Mouse (Mus musculus) olfactory bulb, adult 2 months (tissue): ENCODE results near the gene Lipn. TPM values are rescaled to one million over a fixed set of nuclear protein-coding genes. Genes with fewer than 3 reads are reported as not detected.

ENCODE experiments used
- H3K27ac ChIP-seq: fragments of 200-500 bp; 2 replicates; pipeline ENCODE4 v1.5.1; 2012; ENCODE audit warnings: low read depth, low read length; ENCODE audit not compliant: insufficient read depth
- H3K4me1 ChIP-seq: fragments of 200-500 bp; 2 replicates; pipeline ENCODE4 v1.6.1; 2012; ENCODE audit warnings: low read length; ENCODE audit not compliant: control insufficient read depth, insufficient read depth
- H3K4me3 ChIP-seq: fragments of 200-500 bp; 2 replicates; pipeline ENCODE4 v1.5.1; 2012; ENCODE audit warnings: mild to moderate bottlenecking, low read depth, low read length, moderate library complexity; ENCODE audit not compliant: insufficient read depth
- CTCF ChIP-seq: fragments of 200-500 bp; IDR thresholded peaks from 2 replicates; pipeline ENCODE4 v1.5.1; 2012; ENCODE audit warnings: low read depth, mild to moderate bottlenecking, low read length, moderate library complexity; ENCODE audit not compliant: insufficient read depth
- POLR2A ChIP-seq: fragments of 200-500 bp; IDR thresholded peaks from 2 replicates; pipeline ENCODE4 v1.6.1; 2012; ENCODE audit warnings: mild to moderate bottlenecking, low read depth, low read length, moderate library complexity; ENCODE audit not compliant: insufficient read depth
- WGBS: fragments of 180-500 bp; shearing (Covaris S2); methylation state at CpG from one replicate; pipeline ENCODE4 v1.1.7; 2018; 5-methylcytosine and 5-hydroxymethylcytosine counted together
- polyA plus RNA-seq: library from polyadenylated mRNA; stranded (reverse); fragments of >200 nt; gene quantifications from 2 replicates; pipeline ENCODE4 v1.2.4, GENCODE M21; 2012; ENCODE audit warnings: low replicate concordance; ENCODE audit not compliant: missing spikeins, insufficient read depth, insufficient read length

Lipn gene
- not detected in 2 replicates for polyA plus RNA-seq

DNA sequence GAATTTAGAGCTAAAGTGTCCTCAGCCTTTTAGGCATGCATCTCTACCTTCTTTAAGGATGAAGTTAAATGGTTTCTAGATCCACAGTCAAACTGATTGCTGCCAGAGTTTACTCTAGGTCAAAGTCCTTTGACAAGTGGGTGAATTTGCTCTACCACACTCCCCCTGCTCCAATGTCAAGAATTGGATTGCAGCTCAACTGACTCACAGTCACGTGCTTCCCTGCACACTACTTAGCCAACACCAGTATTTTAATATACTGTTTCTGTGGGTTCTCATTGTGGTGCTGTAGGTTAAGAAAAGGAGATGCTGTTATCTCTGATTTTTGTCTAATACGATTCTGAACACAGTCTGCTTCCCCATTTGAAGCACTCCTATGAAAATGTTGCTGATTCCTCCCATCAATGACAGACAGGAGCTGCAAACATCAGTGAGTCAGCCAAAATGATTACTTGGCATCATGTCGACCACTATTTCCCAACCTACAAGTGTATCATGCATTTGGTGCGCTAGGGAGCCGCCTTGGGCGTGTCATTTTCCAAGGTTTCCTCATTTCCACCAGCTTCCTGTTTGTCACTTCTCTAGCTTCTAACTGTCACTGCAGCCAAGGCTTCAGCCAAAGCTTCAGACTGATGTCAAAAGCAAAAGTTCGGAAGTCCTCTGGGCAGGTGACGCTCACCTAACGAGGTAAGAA, at the start of gene Lipn:
TSS of gene Lipn (plus strand) at position 580 of the 694 bp plus-strand sequence.
- Histone ChIP-seq H3K27ac (no peak within 1 kb of the TSS), H3K4me3 (no peak within 1 kb of the TSS), H3K4me1 (no peaks in the 10 kb centered on the region)
- WGBS = 89% methylated on average over 9 of the region's 9 CpGs
- TF ChIP-seq POLR2A = no peak

- Histone ChIP-seq H3K4me1 (no peaks in the 10 kb centered on the region), H3K4me3 (no peak overlapping the region), H3K27ac (no peak overlapping the region)
- TF ChIP-seq CTCF (no peak), POLR2A (no peak)
- WGBS = 90% methylated on average over 11 of the region's 11 CpGs
These were observed 45.6 kb upstream of the Lipn start for GRCm38 (mm10) chr19:34021440-34022172.

DNA sequence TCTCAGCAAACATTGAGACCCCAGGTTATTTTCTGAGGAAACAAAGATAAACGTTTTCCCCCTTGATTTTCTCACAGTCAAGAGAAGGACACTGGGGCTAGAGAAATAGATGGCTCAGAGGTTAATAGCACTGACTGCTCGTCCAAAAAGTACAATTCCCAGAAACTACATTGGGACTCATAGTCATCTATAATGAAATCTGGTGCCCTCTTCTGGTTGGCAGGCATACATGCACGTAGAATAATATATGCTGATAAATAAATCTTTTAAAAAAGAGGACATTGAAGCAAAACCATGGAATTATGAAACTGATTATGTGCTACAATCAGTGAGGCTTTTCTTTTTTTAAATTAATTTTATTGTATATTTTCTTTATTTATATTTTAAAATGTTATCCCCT, 44.4 kb upstream of the Lipn start:
- no peaks in the 10 kb centered on the region for H3K4me1 ChIP-seq
- no peak for TF ChIP-seq POLR2A
- no peak for TF ChIP-seq CTCF
- WGBS = 37% methylated on average over 3 of the region's 3 CpGs
- no peak overlapping the region for H3K4me3 ChIP-seq
- no peak overlapping the region for H3K27ac ChIP-seq

DNA sequence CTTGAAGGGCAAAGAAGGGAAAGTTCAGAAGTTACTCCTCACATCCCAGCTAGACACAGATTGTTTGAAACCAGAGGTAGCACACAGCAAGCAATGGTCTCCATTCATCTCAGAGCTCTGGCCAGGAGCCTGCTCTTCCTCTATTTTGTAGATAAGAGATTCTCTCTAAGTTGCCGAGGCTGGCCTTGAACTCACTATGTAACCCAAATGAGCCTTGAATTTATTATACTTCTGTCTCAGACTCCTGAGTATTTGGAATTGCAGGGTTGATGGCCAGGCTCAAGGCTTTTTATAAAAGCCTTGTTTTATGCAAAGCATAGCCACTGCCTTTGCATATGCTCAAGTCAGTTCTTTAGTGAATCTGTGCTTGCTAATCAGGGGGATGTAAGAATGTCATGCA, 27.4 kb upstream of the Lipn start:
- WGBS = 69% methylated on average over 1 of the region's 1 CpGs
- Histone ChIP-seq H3K4me3 (no peak overlapping the region), H3K4me1 (no peaks in the 10 kb centered on the region), H3K27ac (no peak overlapping the region)
- TF ChIP-seq CTCF (no peak), POLR2A (no peak)

GRCm38 (mm10) chr19:34043008-34043407, 24.1 kb upstream of the Lipn start:
- 60% methylated on average over 6 of the region's 6 CpGs for WGBS

DNA sequence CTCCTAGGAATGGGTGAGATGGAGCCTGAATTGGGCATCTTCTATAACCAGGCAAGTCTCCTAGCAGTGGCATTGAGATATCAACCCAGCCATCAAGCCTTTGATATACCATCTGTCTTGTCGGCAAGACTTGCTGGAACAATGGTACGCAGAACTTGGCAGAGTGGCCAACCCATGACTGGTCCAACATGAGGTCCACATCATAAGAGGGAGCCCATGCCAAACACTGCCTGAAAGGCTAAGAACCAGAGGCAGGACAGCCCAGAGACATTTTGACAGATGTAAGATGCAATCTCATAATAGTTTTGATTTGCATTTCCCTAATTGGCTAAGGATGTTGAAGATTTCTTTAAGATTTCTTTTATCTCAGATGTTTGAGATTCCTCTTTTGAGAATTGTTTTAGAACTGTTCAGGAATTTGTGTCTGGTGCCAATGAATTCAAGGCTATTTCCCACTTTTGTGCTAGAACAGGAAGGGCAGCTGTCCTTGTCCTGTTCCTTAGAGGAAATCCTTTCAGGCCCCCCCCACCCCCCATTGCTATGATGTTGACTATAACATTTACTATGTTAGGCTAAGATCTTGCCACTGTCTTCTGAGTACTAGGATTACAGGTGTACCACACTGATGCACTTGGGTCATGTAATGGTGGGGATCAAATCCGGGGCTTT, 17.7 kb upstream of the Lipn start:
- 95% methylated on average over 3 of the region's 3 CpGs for WGBS

More at GRCm38 (mm10) chr19:34043008-34043407, 24.1 kb upstream of the Lipn start:
- H3K27ac ChIP-seq = no peak overlapping the region
- no peaks in the 10 kb centered on the region for H3K4me1 ChIP-seq
- H3K4me3 ChIP-seq = no peak overlapping the region
- TF ChIP-seq CTCF (no peak), POLR2A (no peak)

DNA sequence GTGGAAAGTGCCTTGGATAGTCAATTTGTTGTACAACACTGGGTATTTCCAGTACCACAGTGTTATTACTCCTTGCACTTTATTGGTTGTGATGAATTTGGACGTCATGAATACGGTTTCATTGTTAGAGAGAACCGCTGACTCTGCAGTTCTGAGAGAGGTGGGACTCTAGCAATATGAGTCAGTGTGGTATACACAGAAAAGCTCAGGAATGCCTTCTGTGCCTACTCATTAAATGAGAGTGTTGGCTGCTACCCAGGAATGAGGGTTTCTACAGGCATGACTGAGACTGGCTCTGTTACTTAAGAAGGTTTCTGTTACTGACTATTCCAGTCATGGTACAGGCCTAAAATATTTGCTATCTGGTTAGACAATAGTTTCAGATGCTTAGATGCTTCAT, 15.7 kb upstream of the Lipn start:
- H3K4me3 ChIP-seq = no peak overlapping the region
- TF ChIP-seq POLR2A = no peak
- H3K4me1 ChIP-seq = no peaks in the 10 kb centered on the region
- WGBS = 48% methylated on average over 3 of the region's 3 CpGs
- H3K27ac ChIP-seq = no peak overlapping the region

More for the DNA sequence above, 17.7 kb upstream of the Lipn start:
- H3K4me3 ChIP-seq = no peak overlapping the region
- H3K4me1 ChIP-seq = no peaks in the 10 kb centered on the region
- H3K27ac ChIP-seq = no peak overlapping the region
- TF ChIP-seq CTCF (no peak), POLR2A (no peak)

GRCm38 (mm10) chr19:34063547-34063946, 3.6 kb upstream of the Lipn start:
- H3K4me1 ChIP-seq = no peaks in the 10 kb centered on the region
- H3K27ac ChIP-seq = no peak overlapping the region
- no peak overlapping the region for H3K4me3 ChIP-seq
- WGBS = 58% methylated on average over 1 of the region's 1 CpGs
- no peak for TF ChIP-seq CTCF
- no peak for TF ChIP-seq POLR2A

- 38% methylated on average over 4 of the region's 4 CpGs for WGBS
- Histone ChIP-seq H3K4me1 (no peaks in the 10 kb centered on the region), H3K27ac (no peak overlapping the region), H3K4me3 (no peak overlapping the region)
- TF ChIP-seq CTCF (no peak), POLR2A (no peak)
These were observed 3.1 kb upstream of the Lipn start for GRCm38 (mm10) chr19:34064059-34064458.
